Mouse (Mus musculus) MEL (cell line): ENCODE results near the gene Oscar. TPM values are rescaled to one million over a fixed set of nuclear protein-coding genes. Genes with fewer than 3 reads are reported as not detected.

Experiments
- DNase-seq: peaks from one replicate; pipeline ENCODE4 v3.0.0; 2011; ENCODE audit warnings: low read depth, low spot score
- H3K27ac ChIP-seq: 2 replicates; pipeline ENCODE4 v1.5.1; 2012; ENCODE audit warnings: low read depth, mild to moderate bottlenecking, control low read depth, low read length, moderate library complexity; ENCODE audit not compliant: control insufficient read depth
- H3K27me3 ChIP-seq, 2 experiments: fragments of 150-350 bp in 1 of 2; sonication (generic) in 1 of 2; 2 replicates each; pipeline ENCODE4 v1.6.1; 2012; ENCODE audit warnings: low read length in 2 of 2, mild to moderate bottlenecking in 2 of 2, improper control_type of control experiment in 1 of 2, moderate library complexity in 1 of 2; ENCODE audit not compliant: insufficient read depth in 2 of 2, control insufficient read depth in 1 of 2
- H3K36me3 ChIP-seq, 2 experiments: 2 replicates each; pipeline ENCODE4 v1.6.1; 2012 to 2014; ENCODE audit warnings: low read length in 2 of 2, improper control_type of control experiment in 1 of 2, inconsistent platforms in 1 of 2, mild to moderate bottlenecking in 1 of 2; ENCODE audit not compliant: insufficient read depth in 2 of 2, control insufficient read depth in 1 of 2
- H3K4me1 ChIP-seq, 2 experiments: fragments of 150-350 bp in 1 of 2; sonication (generic) in 1 of 2; 2 replicates each; pipeline ENCODE4 v1.6.1; 2012; ENCODE audit warnings: low read length in 2 of 2, improper control_type of control experiment in 1 of 2, mild to moderate bottlenecking in 1 of 2; ENCODE audit not compliant: insufficient read depth in 2 of 2, control insufficient read depth in 1 of 2
- H3K4me3 ChIP-seq, 2 experiments: fragments of 150-350 bp in 1 of 2; sonication (generic) in 1 of 2; 2 replicates each; pipeline ENCODE4 v1.5.1; 2012; ENCODE audit warnings: low read depth in 2 of 2, low read length in 2 of 2, mild to moderate bottlenecking in 2 of 2, moderate library complexity in 2 of 2, control low read depth in 1 of 2, improper control_type of control experiment in 1 of 2; ENCODE audit not compliant: control insufficient read depth in 1 of 2, insufficient read depth in 1 of 2
- H3K79me2 ChIP-seq: 2 replicates; pipeline ENCODE4 v1.6.1; 2012; ENCODE audit warnings: mild to moderate bottlenecking, low read length, moderate library complexity; ENCODE audit not compliant: control insufficient read depth, poor library complexity, insufficient read depth
- H3K9ac ChIP-seq: 2 replicates; pipeline ENCODE4 v1.6.1; 2012; ENCODE audit warnings: low read depth, mild to moderate bottlenecking, control low read depth, low read length, moderate library complexity; ENCODE audit not compliant: control insufficient read depth, poor library complexity, severe bottlenecking
- H3K9me3 ChIP-seq: fragments of 150-350 bp; sonication (generic); replicated peaks from 2 replicates; pipeline ENCODE4 v1.6.1; 2012; ENCODE audit warnings: mild to moderate bottlenecking, low read length, improper control_type of control experiment, moderate library complexity; ENCODE audit not compliant: insufficient read depth
- BHLHE40 ChIP-seq: IDR thresholded peaks from 2 replicates; pipeline ENCODE4 v1.6.1; 2012; ENCODE audit warnings: low read depth, mild to moderate bottlenecking, inconsistent platforms, low read length, improper control_type of control experiment, borderline replicate concordance
- CHD1 ChIP-seq: IDR thresholded peaks from 2 replicates; pipeline ENCODE4 v1.6.1; 2012; ENCODE audit warnings: low read depth, mild to moderate bottlenecking, inconsistent platforms, low read length, improper control_type of control experiment
- CHD2 ChIP-seq: IDR thresholded peaks from 2 replicates; pipeline ENCODE4 v1.6.1; 2011; ENCODE audit warnings: low read length, improper control_type of control experiment
- CTCF ChIP-seq, 3 experiments: IDR thresholded peaks in 2 of 3; conservative IDR thresholded peaks in 1 of 3; 2 replicates each; pipeline ENCODE4 v1.5.1; 2011 to 2012; ENCODE audit warnings: low read length in 3 of 3, low read depth in 2 of 3, mild to moderate bottlenecking in 2 of 3, improper control_type of control experiment in 1 of 3, inconsistent platforms in 1 of 3, mixed read lengths in 1 of 3, moderate library complexity in 1 of 3; ENCODE audit not compliant: control insufficient read depth in 1 of 3, insufficient read depth in 1 of 3, poor library complexity in 1 of 3, severe bottlenecking in 1 of 3
- EP300 ChIP-seq, 2 experiments: IDR thresholded peaks; 2 replicates each; pipeline ENCODE4 v1.6.1; 2011; ENCODE audit warnings: improper control_type of control experiment in 2 of 2, low read length in 2 of 2, low read depth in 1 of 2, mild to moderate bottlenecking in 1 of 2
- GATA1 ChIP-seq: IDR thresholded peaks from 2 replicates; pipeline ENCODE4 v1.6.1; 2011; ENCODE audit warnings: low read depth, low read length, improper control_type of control experiment
- HCFC1 ChIP-seq: IDR thresholded peaks from 2 replicates; pipeline ENCODE4 v1.6.1; 2012; ENCODE audit warnings: low read depth, mild to moderate bottlenecking, inconsistent platforms, low read length, improper control_type of control experiment, moderate library complexity
- JUND ChIP-seq: IDR thresholded peaks from 2 replicates; pipeline ENCODE4 v1.6.1; 2011; ENCODE audit warnings: low read depth, mild to moderate bottlenecking, improper control_type of control experiment, low read length
- KAT2A ChIP-seq: conservative IDR thresholded peaks from 2 replicates; pipeline ENCODE4 v1.6.1; 2012; ENCODE audit warnings: low read depth, low read length, improper control_type of control experiment, inconsistent platforms
- MAFK ChIP-seq: IDR thresholded peaks from 2 replicates; pipeline ENCODE4 v1.6.1; 2011; ENCODE audit warnings: low read depth, mild to moderate bottlenecking, low read length, improper control_type of control experiment, borderline replicate concordance
- MAX ChIP-seq: IDR thresholded peaks from 2 replicates; pipeline ENCODE4 v1.6.1; 2011; ENCODE audit warnings: low read length, improper control_type of control experiment
- MEF2A ChIP-seq: IDR thresholded peaks from 2 replicates; pipeline ENCODE4 v1.6.1; 2014; ENCODE audit warnings: low read depth, mild to moderate bottlenecking, inconsistent platforms, low read length, improper control_type of control experiment; ENCODE audit not compliant: poor library complexity, insufficient replicate concordance, severe bottlenecking; ENCODE audit errors: extremely low read depth
- MXI1 ChIP-seq: IDR thresholded peaks from 2 replicates; pipeline ENCODE4 v1.6.1; 2011; ENCODE audit warnings: mild to moderate bottlenecking, low read depth, low read length, improper control_type of control experiment
- MYC ChIP-seq: IDR thresholded peaks from 2 replicates; pipeline ENCODE4 v1.6.1; 2011; ENCODE audit warnings: low read depth, mild to moderate bottlenecking, low read length, improper control_type of control experiment, moderate library complexity
- NRF1 ChIP-seq: IDR thresholded peaks from 2 replicates; pipeline ENCODE4 v1.6.1; 2014; ENCODE audit warnings: low read depth, mild to moderate bottlenecking, inconsistent platforms, low read length, improper control_type of control experiment, moderate library complexity; ENCODE audit not compliant: poor library complexity, insufficient read depth, severe bottlenecking
- POLR2A ChIP-seq, 2 experiments: IDR thresholded peaks; 2 replicates each; pipeline ENCODE4 v1.6.1; 2011 to 2012; ENCODE audit warnings: low read length in 2 of 2, mild to moderate bottlenecking in 2 of 2, control low read depth in 1 of 2, improper control_type of control experiment in 1 of 2, low read depth in 1 of 2, moderate library complexity in 1 of 2; ENCODE audit not compliant: control insufficient read depth in 1 of 2, insufficient read depth in 1 of 2, poor library complexity in 1 of 2
- POLR2AphosphoS2 ChIP-seq: IDR thresholded peaks from 2 replicates; pipeline ENCODE4 v1.6.1; 2011; ENCODE audit warnings: low read length, improper control_type of control experiment
- POLR2AphosphoS5 ChIP-seq: IDR thresholded peaks from 2 replicates; pipeline ENCODE4 v1.6.1; 2012; ENCODE audit warnings: low read depth, borderline replicate concordance, mild to moderate bottlenecking, inconsistent platforms, low read length, moderate library complexity, mixed read lengths
- RAD21 ChIP-seq: IDR thresholded peaks from 2 replicates; pipeline ENCODE4 v1.6.1; 2011; ENCODE audit warnings: mild to moderate bottlenecking, low read depth, low read length, improper control_type of control experiment
- RCOR1 ChIP-seq: IDR thresholded peaks from 2 replicates; pipeline ENCODE4 v1.6.1; 2012; ENCODE audit warnings: low read depth, mild to moderate bottlenecking, inconsistent platforms, low read length, improper control_type of control experiment
- SIN3A ChIP-seq: IDR thresholded peaks from 2 replicates; pipeline ENCODE4 v1.6.1; 2012; ENCODE audit warnings: low read length, improper control_type of control experiment, inconsistent platforms
- SMC3 ChIP-seq: IDR thresholded peaks from 2 replicates; pipeline ENCODE4 v1.6.1; 2011; ENCODE audit warnings: low read depth, low read length, improper control_type of control experiment
- TBP ChIP-seq: IDR thresholded peaks from 2 replicates; pipeline ENCODE4 v1.8.0; 2011; ENCODE audit warnings: low read depth, low read length, improper control_type of control experiment
- UBTF ChIP-seq: IDR thresholded peaks from 2 replicates; pipeline ENCODE4 v1.6.1; 2012; ENCODE audit warnings: low read depth, mild to moderate bottlenecking, inconsistent platforms, low read length, improper control_type of control experiment, moderate library complexity, borderline replicate concordance; ENCODE audit not compliant: insufficient read depth
- USF1 ChIP-seq: IDR thresholded peaks from 2 replicates; pipeline ENCODE4 v1.6.1; 2014; ENCODE audit warnings: low read depth, mild to moderate bottlenecking, inconsistent platforms, low read length, improper control_type of control experiment, moderate library complexity
- USF2 ChIP-seq, 2 experiments: IDR thresholded peaks; 2 replicates each; pipeline ENCODE4 v1.6.1; 2011 to 2012; ENCODE audit warnings: improper control_type of control experiment in 2 of 2, low read length in 2 of 2, borderline replicate concordance in 1 of 2, inconsistent platforms in 1 of 2, low read depth in 1 of 2, mild to moderate bottlenecking in 1 of 2; ENCODE audit not compliant: insufficient read depth in 1 of 2
- ZC3H11A ChIP-seq: IDR thresholded peaks from 2 replicates; pipeline ENCODE4 v1.6.1; 2012; ENCODE audit warnings: low read depth, mild to moderate bottlenecking, inconsistent platforms, low read length, improper control_type of control experiment
- ZMIZ1 ChIP-seq: IDR thresholded peaks from 2 replicates; pipeline ENCODE4 v1.6.1; 2012; ENCODE audit warnings: low read depth, mild to moderate bottlenecking, inconsistent platforms, low read length, improper control_type of control experiment, moderate library complexity
- ZNF384 ChIP-seq: IDR thresholded peaks from 2 replicates; pipeline ENCODE4 v1.6.1; 2012; ENCODE audit warnings: low read depth, mild to moderate bottlenecking, inconsistent platforms, low read length, improper control_type of control experiment
- polyA plus RNA-seq, 2 experiments: library from polyadenylated mRNA; stranded (reverse) in 1 of 2; unstranded in 1 of 2; fragments of >175 nt in 1 of 2; fragments of >200 nt in 1 of 2; gene quantifications; 2 replicates each; pipeline versions ENCODE4 v1.2.1 to v1.2.4; 2012; ENCODE audit warnings: low replicate concordance in 2 of 2, low read depth in 1 of 2; ENCODE audit not compliant: insufficient read length in 2 of 2, insufficient read depth in 1 of 2, missing spikeins in 1 of 2
- total RNA-seq: library from RNA; depleted of rRNA; stranded (reverse); fragments of 300-350 nt; gene quantifications from 2 replicates; pipeline ENCODE4 v1.2.3, GENCODE M21; 2012

The Oscar gene
- total and polyA plus RNA-seq, 3 experiments: not detected

DNA sequence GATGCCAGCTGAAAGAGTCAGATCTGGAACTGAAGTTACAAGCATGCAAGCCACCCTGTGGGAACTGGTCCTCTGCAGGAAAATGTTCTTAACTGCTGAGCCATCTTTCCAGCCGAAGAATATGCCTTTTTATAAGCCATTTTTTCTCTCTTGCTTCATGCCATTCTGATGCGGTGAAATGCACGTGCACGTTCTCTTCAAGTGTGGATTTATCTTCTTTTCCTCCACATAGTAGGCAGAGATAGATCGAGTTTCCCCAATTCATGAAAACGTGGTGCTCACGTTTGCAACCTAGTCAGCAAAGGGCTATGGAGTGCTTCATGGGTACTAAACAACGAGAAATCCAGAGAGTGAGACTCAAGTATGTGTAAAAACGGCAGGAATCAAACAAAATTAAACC, 27.9 kb upstream of the Oscar start:
- H3K36me3 ChIP-seq: peaks cover 0 to 33% of the 10 kb centered on the region in 2 experiments; a peak in 3 of 4 replicates
- peaks cover 36% of the 10 kb centered on the region for H3K79me2 ChIP-seq
- peak overlapping the region; percentile 44 to 45 for H3K4me3 ChIP-seq
- TF ChIP-seq BHLHE40: peak; percentile 65; the same call in 1 of the 2 replicates
- peak; percentile 71; the same call in 1 of the 2 replicates for TF ChIP-seq MXI1
- peak; percentile 65; the same call in 1 of the 2 replicates for TF ChIP-seq SIN3A
- TF ChIP-seq ZNF384: no peak
- 0 out of 2 replicates have a peak, but pooled peaks have one; percentile 67 for TF ChIP-seq CHD1
- no peak for TF ChIP-seq CHD2
- TF ChIP-seq MYC: peak; percentile 45; the same call in 1 of the 2 replicates
- peak; percentile 56 for TF ChIP-seq MAX
- H3K27ac ChIP-seq: peak overlapping the region; percentile 46
- DNase-seq: no peak
- H3K4me1 ChIP-seq: peaks cover 3 to 36% of the 10 kb centered on the region in 2 experiments
- H3K9me3 ChIP-seq: no peaks in the 10 kb centered on the region
- H3K9ac ChIP-seq: peak overlapping the region; percentile 28
- no peaks in the 10 kb centered on the region for H3K27me3 ChIP-seq

DNA sequence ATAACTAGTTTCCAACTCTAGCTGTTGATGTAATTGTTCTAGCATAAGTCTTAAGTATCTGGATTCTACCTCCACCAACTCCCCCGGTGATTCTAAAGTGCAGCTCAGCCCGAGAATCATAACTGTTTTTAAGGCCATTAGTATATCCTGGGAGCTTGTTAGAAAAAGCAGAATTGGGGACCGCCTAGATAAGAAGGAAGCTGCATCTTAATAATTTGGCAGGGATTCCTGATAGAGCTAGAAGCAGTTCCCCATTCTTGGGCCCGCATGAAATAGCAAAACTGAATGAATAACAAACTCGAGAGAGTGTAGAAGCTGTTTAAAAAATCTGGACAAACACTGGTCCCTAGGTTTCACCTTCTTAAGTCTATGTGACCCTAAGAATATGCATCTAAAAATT, 27.5 kb upstream of the Oscar start:
- H3K4me3 ChIP-seq: no peak overlapping the region; a peak in 1 of 4 replicates
- H3K36me3 ChIP-seq: peaks cover 2 to 29% of the 10 kb centered on the region in 2 experiments
- no peak for TF ChIP-seq CHD2
- TF ChIP-seq SIN3A: peak; percentile 63
- TF ChIP-seq MAFK: no peak
- TF ChIP-seq HCFC1: no peak
- TF ChIP-seq MAX: no peak
- peak; percentile 48 to 62; a peak in 2 of 4 replicates for TF ChIP-seq EP300 (IDR thresholded peaks at IDR 0.05; ENCODE audit: low read depth in 1 of 2, low read length in 2 of 2)
- no peak for TF ChIP-seq BHLHE40
- TF ChIP-seq MYC: no peak
- TF ChIP-seq SMC3: no peak
- TF ChIP-seq RCOR1: peak; percentile 96
- TF ChIP-seq ZC3H11A: no peak
- no peak; a peak in 1 of 4 replicates for TF ChIP-seq POLR2A (IDR thresholded peaks at IDR 0.05; ENCODE audit: control insufficient read depth in 1 of 2, insufficient read depth in 1 of 2, low read depth in 1 of 2, low read length in 2 of 2, poor library complexity in 1 of 2)
- no peak for TF ChIP-seq USF2 (IDR thresholded peaks at IDR 0.05; ENCODE audit: borderline replicate concordance in 1 of 2, insufficient read depth in 1 of 2, low read depth in 1 of 2, low read length in 2 of 2)
- TF ChIP-seq RAD21: no peak
- peak; percentile 80 for TF ChIP-seq GATA1
- TF ChIP-seq ZNF384: no peak
- TF ChIP-seq TBP: no peak
- no peak for TF ChIP-seq ZMIZ1
- no peak for TF ChIP-seq UBTF
- TF ChIP-seq NRF1: no peak
- no peak for TF ChIP-seq CTCF (IDR thresholded peaks at IDR 0.05 in 2 of 3, conservative IDR thresholded peaks at IDR 0.05 in 1 of 3; ENCODE audit: control insufficient read depth in 1 of 3, insufficient read depth in 1 of 3, low read depth in 2 of 3, low read length in 3 of 3, poor library complexity in 1 of 3, severe bottlenecking in 1 of 3)
- no peak for TF ChIP-seq USF1
- TF ChIP-seq MXI1: no peak
- TF ChIP-seq CHD1: no peak
- no peak for TF ChIP-seq JUND
- TF ChIP-seq POLR2AphosphoS5: no peak
- no peak; the same call in 1 of the 2 replicates for TF ChIP-seq POLR2AphosphoS2
- no peak for TF ChIP-seq MEF2A
- TF ChIP-seq KAT2A: no peak

More for the DNA sequence above, 27.5 kb upstream of the Oscar start:
- H3K27me3 ChIP-seq: no peaks in the 10 kb centered on the region
- H3K27ac ChIP-seq: peak overlapping the region; percentile 46
- H3K9ac ChIP-seq: peak overlapping the region; percentile 28; the same call in 1 of the 2 replicates
- DNase-seq: peak; percentile 89
- peaks cover 32% of the 10 kb centered on the region for H3K79me2 ChIP-seq
- H3K4me1 ChIP-seq: peaks cover 3 to 33% of the 10 kb centered on the region in 2 experiments
- no peaks in the 10 kb centered on the region for H3K9me3 ChIP-seq
